Mouse (Mus musculus) stomach, postnatal 0 days (tissue): ENCODE measurements at regions not wholly inside any gene's neighbourhood (a gene's known extent, or its start where the extent isn't known, plus 50 kb on each side); places are given as distances from the start of the nearest gene placed in this dataset.

ENCODE experiments used
- ATAC-seq: fragments of 200-750 bp; cut with Nextera tagmentation; 2 replicates; pipeline ENCODE4 v1.8.0; 2017; ENCODE audit not compliant: low FRiP score, low TSS enrichment
- DNase-seq: peaks from one replicate; pipeline ENCODE4 v3.0.0-alpha.2; 2016; ENCODE audit warnings: low spot score
- H3K27ac ChIP-seq: fragments of 300-500 bp; sonication (generic); replicated peaks from 2 replicates; pipeline ENCODE4 v1.5.1; 2014; ENCODE audit warnings: mild to moderate bottlenecking, control low read depth
- H3K27me3 ChIP-seq: fragments of 300-500 bp; sonication (generic); 2 replicates; pipeline ENCODE4 v1.6.1; 2014; ENCODE audit warnings: low read length; ENCODE audit not compliant: control insufficient read depth, insufficient read depth
- H3K36me3 ChIP-seq: fragments of 300-500 bp; sonication (generic); 2 replicates; pipeline ENCODE4 v1.6.1; 2014; ENCODE audit warnings: low read length, mixed read lengths; ENCODE audit not compliant: control insufficient read depth, insufficient read depth
- H3K4me1 ChIP-seq: fragments of 300-500 bp; sonication (generic); replicated peaks from 2 replicates; pipeline ENCODE4 v1.6.1; 2014; ENCODE audit warnings: antibody characterized with exemption; ENCODE audit not compliant: control insufficient read depth, insufficient read depth
- H3K4me2 ChIP-seq: fragments of 300-500 bp; sonication (generic); replicated peaks from 2 replicates; pipeline ENCODE4 v1.6.1; 2014; ENCODE audit warnings: low read depth, mild to moderate bottlenecking, control low read depth, moderate library complexity
- H3K4me3 ChIP-seq: fragments of 300-500 bp; sonication (generic); 2 replicates; pipeline ENCODE4 v1.5.1; 2014; ENCODE audit warnings: low read depth, low read length, control low read depth
- H3K9ac ChIP-seq: fragments of 300-500 bp; sonication (generic); 2 replicates; pipeline ENCODE4 v1.6.1; 2014; ENCODE audit warnings: mild to moderate bottlenecking, low read length, control low read depth, mixed read lengths
- H3K9me3 ChIP-seq: fragments of 300-500 bp; sonication (generic); 2 replicates; pipeline ENCODE4 v1.6.1; 2016; ENCODE audit warnings: low read length; ENCODE audit not compliant: control insufficient read depth
- CTCF ChIP-seq: IDR thresholded peaks from 2 replicates; pipeline ENCODE4 v1.5.1; 2016; ENCODE audit warnings: antibody characterized with exemption, low read depth, mild to moderate bottlenecking, moderate library complexity
- EP300 ChIP-seq: optimal IDR thresholded peaks from 2 replicates; pipeline ENCODE3; 2016; ENCODE audit warnings: antibody characterized with exemption
- WGBS: fragments of 180-500 bp; shearing (Covaris S2); extraction: QIAGEN DNeasy Blood & Tissue Kit; methylation state at CpG from one replicate; pipeline ENCODE4 v1.1.7; 2014; 5-methylcytosine and 5-hydroxymethylcytosine counted together

DNA sequence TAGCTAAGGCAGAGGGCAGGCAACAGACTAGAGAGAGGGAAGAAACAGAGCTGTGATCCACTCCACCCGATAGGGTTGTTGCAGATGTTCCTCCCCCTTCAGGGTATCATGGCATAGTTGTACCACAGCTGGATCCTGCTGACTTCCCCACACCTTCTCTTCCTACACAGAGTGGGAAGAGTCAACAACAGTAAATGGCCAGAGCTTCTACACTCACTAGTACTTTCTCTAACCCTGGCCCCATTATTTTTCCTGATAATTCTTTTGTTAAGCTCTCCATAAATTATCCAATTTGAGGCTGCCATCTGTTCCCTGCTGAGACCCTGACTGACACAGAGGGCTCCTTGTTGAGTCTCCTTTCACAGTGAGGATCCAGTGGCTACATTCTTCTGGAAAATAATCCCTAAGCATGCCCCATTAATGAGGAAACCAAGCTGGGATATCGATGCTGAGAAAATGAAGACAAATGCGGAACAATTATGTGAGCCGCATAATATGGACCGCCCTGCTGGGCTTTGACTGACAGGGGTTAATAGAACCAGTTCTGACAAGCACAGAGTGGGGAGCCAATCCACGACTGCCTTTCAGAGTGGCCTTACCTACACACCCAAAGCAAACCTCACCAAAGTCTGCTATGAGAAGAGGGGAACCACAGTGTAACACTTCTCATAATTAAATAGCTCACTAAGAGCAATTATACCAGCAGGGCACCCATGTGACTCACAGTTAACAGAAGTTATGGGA lies 537.7 kb upstream of the Jmjd1c start:
- no peak for DNase-seq
- no peaks in the 10 kb centered on the region for H3K4me1 ChIP-seq
- WGBS = 72% methylated on average over 6 of the region's 6 CpGs
- H3K27ac ChIP-seq = no peak overlapping the region
- H3K9me3 ChIP-seq = no peaks in the 10 kb centered on the region
- TF ChIP-seq EP300 (no peak), CTCF (no peak)
- no peaks in the 10 kb centered on the region for H3K36me3 ChIP-seq
- no peak overlapping the region for H3K9ac ChIP-seq
- ATAC-seq = no peak
- H3K27me3 ChIP-seq = no peaks in the 10 kb centered on the region
- no peak overlapping the region for H3K4me2 ChIP-seq
- H3K4me3 ChIP-seq = no peak overlapping the region

DNA sequence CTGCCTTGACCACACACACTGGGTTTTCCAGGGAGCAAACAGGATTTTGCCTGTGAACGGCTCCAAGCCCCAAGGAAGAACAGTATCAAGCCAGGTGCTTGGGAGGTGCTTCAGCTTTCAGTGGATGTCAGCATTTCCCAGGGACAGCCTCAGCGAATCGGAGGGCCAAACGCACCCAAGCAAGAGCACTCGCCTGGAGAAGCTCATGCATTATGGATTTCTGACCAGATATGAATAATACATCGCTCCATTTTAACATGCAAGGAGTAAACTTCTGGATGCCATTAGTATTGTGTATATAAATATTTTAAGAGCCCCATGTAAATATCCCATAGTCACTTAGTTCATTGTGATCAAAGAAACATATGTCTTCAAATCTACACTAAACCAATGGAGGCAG lies 530.6 kb upstream of the Jmjd1c start:
- ATAC-seq (no peak), DNase-seq (no peak)
- TF ChIP-seq CTCF (no peak), EP300 (no peak)
- Histone ChIP-seq H3K27me3 (no peaks in the 10 kb centered on the region), H3K4me3 (no peak overlapping the region), H3K36me3 (no peaks in the 10 kb centered on the region), H3K9me3 (no peaks in the 10 kb centered on the region), H3K4me1 (no peaks in the 10 kb centered on the region), H3K4me2 (no peak overlapping the region), H3K27ac (no peak overlapping the region), H3K9ac (no peak overlapping the region)
- WGBS = 83% methylated on average over 6 of the region's 6 CpGs

DNA sequence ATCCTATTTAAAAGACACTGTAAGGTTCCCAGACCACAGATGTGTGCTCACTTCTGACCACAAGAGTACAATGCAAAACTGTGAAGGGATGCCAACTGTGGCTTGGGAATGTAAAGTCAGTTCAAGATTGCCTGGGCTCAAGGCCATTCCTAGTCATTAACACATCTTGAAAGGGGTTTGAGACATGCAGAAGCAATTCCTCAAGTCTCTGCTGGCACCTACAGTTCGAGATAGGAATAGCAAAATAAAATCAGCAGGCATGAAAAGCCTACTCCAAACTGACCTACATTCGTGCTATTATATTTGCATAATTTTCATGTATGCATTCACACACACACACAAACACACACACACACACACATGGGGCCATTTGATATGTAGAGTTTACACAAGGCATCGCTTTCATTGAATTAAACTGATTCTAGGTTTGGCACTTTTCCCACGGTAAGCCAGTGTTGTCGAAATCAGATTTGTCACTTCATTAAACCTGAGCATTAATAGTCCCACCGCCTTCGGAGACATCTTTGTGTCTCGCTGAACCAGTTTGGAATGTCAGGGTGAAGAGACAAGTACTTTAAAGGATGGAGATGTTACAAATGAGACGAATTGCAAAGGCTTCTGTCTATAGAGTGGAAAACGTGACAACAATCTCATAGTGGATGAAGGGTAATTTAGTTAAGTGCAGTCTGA lies 520.9 kb upstream of the Jmjd1c start:
- 47% methylated on average over 10 of the region's 10 CpGs for WGBS
- Histone ChIP-seq H3K9ac (no peak overlapping the region), H3K4me1 (no peaks in the 10 kb centered on the region), H3K4me3 (no peak overlapping the region), H3K9me3 (no peaks in the 10 kb centered on the region), H3K36me3 (no peaks in the 10 kb centered on the region), H3K27ac (no peak overlapping the region), H3K27me3 (no peaks in the 10 kb centered on the region), H3K4me2 (no peak overlapping the region)
- no peak for ATAC-seq
- no peak for DNase-seq
- TF ChIP-seq CTCF (peak; percentile 72), EP300 (no peak)

DNA sequence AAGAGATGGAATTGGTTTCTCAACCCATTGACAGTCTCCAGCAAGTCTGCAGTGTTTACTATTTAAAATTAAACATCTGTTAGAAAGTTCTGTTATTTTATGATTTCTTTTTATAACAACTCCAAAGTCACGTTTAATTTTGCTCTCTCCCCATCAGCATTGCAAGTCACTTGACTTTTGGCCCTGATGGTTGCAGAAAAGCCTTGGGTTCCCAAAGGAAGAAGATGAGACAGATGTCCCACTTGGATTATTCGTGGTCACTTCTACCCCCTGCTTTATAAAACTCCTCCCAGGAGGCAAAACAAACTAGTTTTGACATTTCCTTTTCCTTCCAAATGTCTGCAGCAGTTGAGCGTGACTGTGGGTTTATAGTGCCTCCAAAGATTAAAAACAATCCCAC lies 502.9 kb upstream of the Jmjd1c start:
- H3K9me3 ChIP-seq = no peaks in the 10 kb centered on the region
- H3K27me3 ChIP-seq = no peaks in the 10 kb centered on the region
- no peak overlapping the region for H3K4me2 ChIP-seq
- no peaks in the 10 kb centered on the region for H3K4me1 ChIP-seq
- DNase-seq (no peak), ATAC-seq (no peak)
- H3K9ac ChIP-seq = no peak overlapping the region
- no peak overlapping the region for H3K27ac ChIP-seq
- no peak overlapping the region for H3K4me3 ChIP-seq
- WGBS = 36% methylated on average over 3 of the region's 3 CpGs
- no peaks in the 10 kb centered on the region for H3K36me3 ChIP-seq
- TF ChIP-seq CTCF = no peak

- ATAC-seq = no peak
- H3K27ac ChIP-seq = no peak overlapping the region
- no peaks in the 10 kb centered on the region for H3K4me1 ChIP-seq
- no peak overlapping the region for H3K4me3 ChIP-seq
- TF ChIP-seq CTCF (no peak), EP300 (no peak)
- H3K27me3 ChIP-seq = no peaks in the 10 kb centered on the region
- H3K36me3 ChIP-seq = no peaks in the 10 kb centered on the region
- no peak for DNase-seq
- no peak overlapping the region for H3K9ac ChIP-seq
- no peaks in the 10 kb centered on the region for H3K9me3 ChIP-seq
- no peak overlapping the region for H3K4me2 ChIP-seq
- WGBS = 52% methylated on average over 6 of the region's 6 CpGs
Observed at GRCm38 (mm10) chr10:66593506-66593905, 502.4 kb upstream of the Jmjd1c start.

DNA sequence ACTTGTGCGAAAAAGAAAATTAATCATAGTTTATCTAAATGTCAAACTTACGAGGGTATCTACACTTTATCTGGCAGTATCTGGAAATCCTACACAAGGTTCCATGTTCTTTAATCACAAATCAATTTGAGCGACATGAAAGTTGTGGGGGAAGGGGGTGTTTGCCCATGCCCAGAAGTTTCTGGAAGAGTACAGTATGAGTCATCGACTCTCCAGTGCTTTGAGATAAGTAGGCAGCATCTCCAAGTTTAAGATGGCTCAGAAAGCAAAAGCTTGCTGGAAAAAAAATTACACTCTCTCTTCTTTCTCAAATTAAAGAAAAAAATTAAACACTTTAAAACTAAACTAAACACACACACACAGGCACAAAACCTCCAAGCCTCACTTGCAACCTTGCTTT lies 498.0 kb upstream of the Jmjd1c start:
- H3K9ac ChIP-seq = no peak overlapping the region
- TF ChIP-seq CTCF = no peak
- no peak for TF ChIP-seq EP300
- H3K4me1 ChIP-seq = no peaks in the 10 kb centered on the region
- no peaks in the 10 kb centered on the region for H3K9me3 ChIP-seq
- no peaks in the 10 kb centered on the region for H3K27me3 ChIP-seq
- no peaks in the 10 kb centered on the region for H3K36me3 ChIP-seq
- ATAC-seq (no peak), DNase-seq (no peak)
- no peak overlapping the region for H3K27ac ChIP-seq
- 63% methylated on average over 4 of the region's 4 CpGs for WGBS
- no peak overlapping the region for H3K4me2 ChIP-seq
- no peak overlapping the region for H3K4me3 ChIP-seq
